Mouse (Mus musculus): ENCODE measurements around the gene B3galt6.

- TF ChIP-seq POLR2A (IDR thresholded peaks at IDR 0.05; ENCODE audit: low read depth, low read length): no peak
- no peak for TF ChIP-seq CTCF (conservative IDR thresholded peaks at IDR 0.05; ENCODE audit: insufficient read depth, insufficient read length, low read depth, low read length)
Measured at GRCm38 (mm10) chr4:156019771-156020170, 27.3 kb upstream of the B3galt6 start.
